Mouse (Mus musculus): ENCODE data around the gene Proser1. TPM values are rescaled to one million over a fixed set of nuclear protein-coding genes. Genes with fewer than 3 reads are reported as not detected.

The Proser1 gene
- total RNA-seq, 2 experiments from 2014 or later = 17.2 to 26.9 TPM

Other genes starting within 250 kb of the Proser1 start
- 10 to 100 TPM; 11.0 to 12.4 TPM for gene Nhlrc3, start 334 bp upstream of the Proser1 start, total RNA-seq (2021)
- gene Stoml3, start 25.0 kb downstream of the Proser1 start, total RNA-seq (2021) = not detected
- gene Frem2, start 193.7 kb downstream of the Proser1 start, total RNA-seq (2021) = 1 to 10 TPM; 1.4 to 2.3 TPM

Data from adrenal gland, postnatal 10 days (tissue).